Mouse (Mus musculus) adrenal gland, adult 2 months (tissue): ENCODE measurements around the gene Rgs6. TPM values are rescaled to one million over a fixed set of nuclear protein-coding genes. Genes with fewer than 3 reads are reported as not detected.

Experiments used
- DNase-seq: peaks from one replicate; pipeline ENCODE4 v3.0.0; 2021
- long read RNA-seq: library from polyadenylated mRNA; stranded (forward); transcript quantifications from one replicate; pipeline ENCODE4 v2.0.0, GENCODE M21; 2021
- polyA plus RNA-seq: library from polyadenylated mRNA; depleted of rRNA; stranded (reverse); fragments of >200 nt; gene quantifications from 2 replicates; pipeline ENCODE4 v1.2.3, GENCODE M21; 2012; rRNA removed
- total RNA-seq, 2 experiments: library from RNA; stranded (reverse); gene quantifications; 2 replicates each; pipeline ENCODE4 v1.2.3; 2021

Rgs6 gene
- total RNA-seq (under 1 TPM; 0.75 to 0.76 TPM), polyA plus RNA-seq (0.16 and 0.33 TPM in 2 replicates)
- long read RNA-seq, result 0 reads

DNA sequence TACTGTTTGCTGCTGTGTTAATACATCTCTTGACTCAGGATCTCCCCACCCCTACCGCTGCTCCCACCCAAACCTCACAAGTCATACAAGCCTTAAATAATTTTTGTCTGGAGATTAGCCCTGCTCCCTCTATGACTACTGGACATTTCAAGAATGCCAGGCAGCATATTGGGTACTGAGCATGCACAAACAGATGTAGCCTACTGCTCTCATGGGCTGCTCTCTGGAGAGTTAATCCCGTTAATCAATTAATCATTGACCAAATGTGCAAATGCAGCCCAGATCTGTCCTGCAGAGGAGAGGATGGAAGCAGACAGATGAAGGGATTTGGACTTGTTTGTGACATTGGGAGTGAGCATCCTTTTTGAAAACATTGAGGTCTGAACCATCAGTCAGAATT, at the start of gene Rgs6:
Rgs6 (plus strand) TSS at position 276 of the 400 bp plus-strand sequence.
- no peak for DNase-seq

DNA sequence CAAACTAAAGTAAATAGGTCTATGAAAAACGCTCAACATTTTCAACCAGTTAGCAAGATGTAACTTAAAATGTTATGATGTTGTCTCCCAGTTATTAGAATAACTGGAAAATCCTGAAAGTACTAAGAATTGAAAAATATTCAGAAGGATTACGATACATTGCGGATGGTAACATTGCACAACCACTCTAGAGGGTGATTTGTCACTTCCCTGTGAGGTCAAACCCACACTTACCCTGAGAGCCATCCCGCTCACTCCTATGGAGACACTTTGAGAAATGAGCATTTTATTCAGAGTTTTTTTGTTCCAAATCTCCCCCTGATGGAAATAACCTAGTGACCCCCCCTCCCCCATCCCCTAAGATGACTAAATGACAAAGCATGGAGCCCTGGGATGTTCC, 41.0 kb upstream of the Rgs6 start:
- no peak for DNase-seq

DNA sequence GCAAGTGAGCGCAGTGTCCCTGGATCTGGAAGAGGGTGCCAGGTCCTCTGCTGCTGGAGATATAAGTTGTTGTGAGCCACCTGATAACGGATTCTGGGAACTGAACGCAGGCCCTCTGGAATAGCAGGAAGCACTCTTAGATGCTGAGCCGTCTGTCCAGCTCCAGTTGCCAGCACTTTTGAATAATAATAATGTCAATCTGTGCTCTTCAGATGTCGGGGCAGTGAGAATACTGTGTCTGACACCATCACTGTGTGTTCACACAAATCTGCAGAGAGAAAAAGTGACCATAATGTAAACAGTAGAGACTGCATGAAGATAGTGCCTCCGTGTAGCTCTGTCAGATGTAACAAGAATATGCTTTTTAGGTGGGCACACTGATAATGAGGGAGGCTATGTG, 38.9 kb upstream of the Rgs6 start:
- DNase-seq, result no peak

DNA sequence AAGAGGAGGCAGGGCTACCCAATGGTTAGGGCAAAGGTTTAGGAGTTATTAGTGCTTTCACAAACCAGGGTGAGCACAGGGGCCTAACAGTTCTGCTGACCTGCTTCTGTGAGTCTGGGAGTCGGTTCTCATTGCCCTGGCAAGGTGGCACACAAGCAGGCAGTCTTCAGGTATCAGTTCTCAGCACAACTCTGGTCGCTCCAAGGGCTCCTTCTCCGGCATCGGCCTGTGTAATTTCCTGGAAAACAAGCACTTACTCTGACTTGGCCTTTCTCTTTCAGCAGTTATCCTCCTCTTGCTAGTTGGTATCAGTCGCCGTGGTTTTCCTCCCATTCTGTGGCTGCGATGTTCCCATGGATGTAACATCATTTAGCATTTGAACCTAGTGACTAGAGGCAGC, 38.0 kb upstream of the Rgs6 start:
- no peak for DNase-seq

DNA sequence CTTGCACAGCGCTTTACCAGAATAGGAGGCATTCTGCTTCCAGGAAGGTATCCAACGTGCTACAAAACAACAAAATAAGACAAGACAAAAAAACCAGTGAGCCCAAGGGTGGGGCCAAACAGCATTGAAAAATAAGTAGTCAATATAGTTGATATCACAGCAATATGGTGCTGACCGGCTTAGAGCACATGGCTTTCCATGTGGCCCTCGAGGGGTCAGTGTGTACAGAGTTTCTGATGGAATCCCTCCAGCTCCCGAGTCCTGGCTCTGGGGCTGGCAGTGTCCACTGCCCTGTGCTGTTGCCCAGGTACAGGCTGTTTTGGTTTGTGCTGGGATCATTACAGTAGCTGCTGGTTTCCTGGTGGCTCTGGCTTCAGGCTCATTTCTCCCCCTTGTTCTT, 35.7 kb upstream of the Rgs6 start:
- DNase-seq, result no peak

DNA sequence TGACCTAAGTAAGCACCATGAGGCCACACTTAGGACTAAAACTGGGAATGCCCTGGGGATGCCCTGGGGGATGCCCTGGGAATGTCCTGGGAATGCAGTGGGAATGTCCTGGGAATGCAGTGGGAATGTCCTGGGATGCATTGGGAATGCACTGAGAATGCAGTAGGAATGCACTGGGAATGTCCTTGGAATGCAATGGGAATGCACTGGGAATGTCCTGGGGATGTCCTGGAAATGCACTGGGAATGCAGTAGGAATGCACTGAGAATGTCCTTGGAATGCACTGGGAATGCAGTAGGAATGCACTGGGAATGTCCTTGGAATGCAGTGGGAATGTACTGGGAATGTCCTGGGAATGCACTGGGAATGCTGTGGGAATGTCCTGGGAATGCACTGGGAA, 25.2 kb upstream of the Rgs6 start:
- DNase-seq, result no peak

DNA sequence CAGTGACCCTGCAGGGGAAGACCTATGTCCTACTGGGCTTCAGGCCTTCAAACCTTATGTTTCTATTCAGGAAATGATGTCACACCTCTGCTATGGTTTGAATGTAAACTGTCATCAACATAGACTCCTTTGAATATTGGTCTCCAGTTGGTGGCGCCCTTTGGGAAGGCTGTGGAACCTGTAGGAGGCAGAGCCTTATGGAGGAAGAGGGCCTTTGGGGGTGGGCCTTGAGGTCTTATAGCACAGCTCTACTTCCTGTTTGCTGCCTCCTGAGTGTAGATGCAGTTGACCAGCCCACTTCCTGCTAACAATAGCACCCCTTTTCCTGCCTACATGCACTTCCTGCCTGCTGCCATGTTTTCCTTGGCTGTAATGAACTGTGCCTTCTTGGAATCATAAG, 19.7 kb upstream of the Rgs6 start:
- DNase-seq, result no peak

DNA sequence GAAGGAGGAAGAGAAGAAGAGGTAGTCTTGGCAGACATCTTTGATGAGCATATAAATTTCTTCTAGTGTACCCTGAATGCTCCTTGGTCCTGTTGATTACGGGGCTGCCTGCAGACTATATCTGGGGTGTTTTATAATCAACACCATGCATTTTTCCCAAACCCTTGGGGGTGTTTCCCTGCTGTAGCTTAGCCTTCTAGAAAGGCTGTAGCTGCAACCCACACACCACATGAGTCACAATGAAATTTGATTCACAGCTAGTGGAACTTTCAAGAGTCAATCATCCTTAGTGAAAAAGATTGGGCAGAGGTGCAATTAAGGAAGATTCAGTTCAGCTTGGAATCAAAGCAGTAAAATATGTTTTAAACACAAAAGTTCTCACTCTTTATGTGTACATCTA, 15.4 kb upstream of the Rgs6 start:
- DNase-seq, result no peak

DNA sequence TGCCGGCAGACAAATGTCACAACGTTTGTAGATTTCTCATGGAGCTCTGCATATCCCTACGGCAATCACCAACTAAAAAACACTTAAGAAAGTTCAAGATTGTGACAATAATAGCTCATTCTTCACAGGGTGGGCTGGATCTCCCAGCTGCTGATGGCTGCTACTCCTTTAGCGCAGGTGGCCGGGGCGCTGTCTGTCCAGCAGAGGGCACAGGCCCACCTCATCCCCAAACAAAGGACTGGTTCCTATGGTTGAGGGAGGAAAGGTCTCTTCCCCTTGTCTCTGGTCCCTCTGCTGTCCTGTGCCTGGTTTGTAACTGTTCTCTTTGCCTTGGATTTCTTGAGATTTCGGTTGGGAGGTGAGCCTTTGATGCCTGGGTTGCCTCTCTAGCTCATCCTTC, 1.5 kb upstream of the Rgs6 start:
- no peak for DNase-seq

DNA sequence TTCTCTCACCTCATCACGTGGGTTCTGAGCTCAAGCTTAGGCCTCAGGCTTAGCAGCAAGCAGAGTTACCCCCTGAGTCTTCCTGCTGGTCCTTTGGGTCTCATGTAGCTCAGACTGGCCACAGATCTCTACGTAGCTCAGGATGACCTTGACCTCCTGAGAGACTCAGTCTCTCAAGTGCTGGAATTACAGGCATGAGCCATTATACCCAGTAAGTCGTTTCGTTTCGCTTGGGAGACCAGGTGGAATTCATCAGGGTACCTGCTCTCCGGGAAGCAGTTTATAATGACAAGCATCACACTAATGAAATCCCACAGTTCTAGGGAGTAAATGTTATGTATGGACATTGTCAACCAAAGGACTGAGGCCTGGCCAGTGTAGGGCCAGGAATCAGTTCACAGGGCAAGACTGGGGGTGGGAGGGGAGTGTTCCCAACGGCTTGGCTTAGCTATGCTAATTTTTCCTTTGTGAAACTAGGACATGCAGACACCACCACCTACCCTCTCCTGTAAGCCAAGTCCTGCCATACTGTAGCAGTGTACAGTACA, 670 bp upstream of the Rgs6 start:
- DNase-seq, result no peak

DNA sequence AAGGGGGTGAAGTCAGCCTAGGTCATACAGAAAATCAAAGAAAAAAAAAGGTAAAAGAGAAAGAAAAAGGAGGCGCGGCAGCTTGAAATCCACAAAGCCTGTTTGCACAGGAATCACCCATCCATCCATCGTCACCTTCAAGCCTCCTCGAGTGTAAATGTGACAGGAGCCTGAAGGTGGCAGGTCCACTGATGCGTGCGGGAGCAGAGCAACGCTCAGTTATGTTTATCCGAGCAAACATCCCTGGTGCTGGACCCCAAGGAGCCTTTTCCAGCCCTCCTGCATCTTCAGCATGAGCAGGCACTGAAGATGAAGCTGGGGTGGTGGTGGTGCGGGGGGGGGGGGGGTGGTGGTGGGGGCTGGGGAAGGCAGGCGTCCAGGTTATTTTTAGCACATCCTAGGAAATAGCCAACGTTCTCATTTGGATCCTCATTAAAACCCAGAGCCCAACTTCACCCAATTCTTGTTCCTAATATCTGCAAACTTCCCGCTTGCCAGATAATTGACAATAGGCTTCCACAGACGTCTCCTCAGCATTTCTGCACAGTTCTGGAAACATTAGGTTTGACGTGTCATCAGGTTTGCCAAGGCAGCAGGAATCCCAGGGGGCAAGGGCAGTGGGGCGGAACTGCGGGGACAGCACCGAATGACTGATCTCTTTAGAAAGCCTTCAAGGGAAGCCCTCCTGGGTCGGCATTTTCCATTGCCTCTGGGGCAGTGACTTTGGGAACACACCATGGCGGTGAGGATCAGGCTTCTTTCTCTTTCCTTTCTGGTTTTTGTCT, 946 bp downstream of the Rgs6 start:
- peak; percentile 4 for DNase-seq

DNA sequence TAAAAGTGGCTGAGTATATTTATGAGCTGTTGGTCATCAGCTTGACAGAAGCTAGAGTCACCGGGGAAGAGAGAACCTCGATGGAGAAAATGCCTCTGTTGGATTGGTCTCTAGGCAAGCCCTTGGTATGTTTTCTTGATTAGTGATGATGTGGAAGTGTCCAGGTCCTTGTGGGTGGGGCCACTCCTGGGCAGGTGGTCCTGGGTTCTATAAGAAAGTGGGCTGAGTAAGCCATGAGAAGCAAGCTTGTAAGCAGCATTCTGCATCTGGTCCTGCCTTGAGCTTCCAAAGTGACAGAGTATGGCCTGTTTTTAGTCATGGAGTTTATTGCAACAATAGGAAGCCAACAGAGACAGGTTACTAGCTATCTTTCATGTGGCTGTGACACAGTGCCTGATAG, 10.9 kb downstream of the Rgs6 start:
- no peak for DNase-seq

DNA sequence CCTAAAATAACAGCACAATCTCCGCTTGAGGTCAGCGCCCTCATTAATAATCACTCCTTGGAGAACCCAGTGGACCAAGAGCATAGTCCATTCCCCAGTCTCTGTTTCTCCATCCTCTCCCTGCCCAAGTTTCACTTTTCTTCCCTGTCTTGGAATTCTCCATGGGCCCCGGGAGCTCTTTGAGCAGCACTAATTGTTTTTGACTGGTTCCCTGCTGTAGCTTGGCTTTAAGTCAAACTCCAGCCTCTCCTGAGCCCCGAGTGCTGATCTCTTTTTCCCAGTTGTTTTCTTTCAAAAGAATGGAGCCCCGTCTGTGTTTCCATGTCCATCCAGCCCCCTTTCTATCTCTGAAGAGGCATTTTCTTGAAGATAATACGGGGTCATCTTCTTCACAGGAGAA, 12.3 kb downstream of the Rgs6 start:
- DNase-seq, result no peak

DNA sequence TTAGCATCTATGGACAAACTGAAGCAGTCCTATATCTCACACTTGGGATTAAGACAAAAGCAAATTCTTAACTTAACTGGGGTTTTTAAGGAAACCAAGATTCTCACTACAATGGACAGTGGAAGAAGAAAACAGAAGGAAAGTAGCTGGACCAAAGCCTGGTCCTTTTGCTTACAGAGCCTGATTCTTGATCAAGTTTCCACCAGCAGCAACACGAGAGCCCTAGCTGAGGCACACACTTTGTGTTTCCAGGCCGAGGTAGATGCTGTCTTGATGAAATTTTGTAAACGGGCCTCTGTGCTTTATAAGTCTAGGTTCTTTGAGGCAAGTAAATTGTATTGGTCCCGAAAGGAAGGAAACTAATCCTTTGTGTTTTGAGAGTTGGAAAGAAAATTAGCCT, 14.7 kb downstream of the Rgs6 start:
- no peak for DNase-seq

DNA sequence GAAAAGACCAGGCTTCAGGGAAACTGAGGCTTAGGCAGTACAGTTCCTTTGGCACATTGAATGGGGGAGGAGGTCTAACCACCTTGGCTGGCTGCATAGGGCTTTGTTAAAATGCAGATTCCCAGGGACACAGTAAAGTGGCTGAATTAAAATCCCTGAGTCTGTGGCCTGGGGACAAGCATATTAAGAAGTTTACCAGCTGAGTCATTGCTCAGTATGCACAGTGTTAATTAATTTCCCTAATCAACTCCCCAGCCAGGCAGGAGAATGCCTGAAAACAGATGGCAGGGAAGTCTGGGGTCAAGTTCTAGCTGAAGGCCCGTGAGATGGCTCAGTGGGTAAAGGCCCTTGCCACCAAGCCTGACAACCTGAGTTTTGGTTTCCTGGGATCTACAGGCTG, 15.2 kb downstream of the Rgs6 start:
- DNase-seq, result no peak

DNA sequence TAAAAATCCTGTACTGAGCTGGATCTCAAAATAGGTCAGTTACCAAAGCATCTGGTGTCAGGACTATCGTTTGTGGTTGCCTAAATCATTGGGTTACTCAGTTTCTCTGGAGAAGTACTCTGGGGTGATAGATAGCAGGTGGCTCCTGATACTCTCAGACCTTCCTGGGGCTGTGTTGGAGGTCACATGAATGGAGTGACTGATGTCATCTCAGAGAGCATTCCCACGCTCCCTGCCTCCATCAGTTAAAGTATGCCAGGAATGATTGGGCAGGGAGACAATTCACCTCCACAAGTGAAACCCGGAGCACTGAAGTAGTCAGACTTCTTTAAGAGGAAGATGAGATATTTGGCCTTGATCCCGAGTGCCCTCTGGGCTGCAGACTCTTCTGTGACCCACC, 15.9 kb downstream of the Rgs6 start:
- no peak for DNase-seq

DNA sequence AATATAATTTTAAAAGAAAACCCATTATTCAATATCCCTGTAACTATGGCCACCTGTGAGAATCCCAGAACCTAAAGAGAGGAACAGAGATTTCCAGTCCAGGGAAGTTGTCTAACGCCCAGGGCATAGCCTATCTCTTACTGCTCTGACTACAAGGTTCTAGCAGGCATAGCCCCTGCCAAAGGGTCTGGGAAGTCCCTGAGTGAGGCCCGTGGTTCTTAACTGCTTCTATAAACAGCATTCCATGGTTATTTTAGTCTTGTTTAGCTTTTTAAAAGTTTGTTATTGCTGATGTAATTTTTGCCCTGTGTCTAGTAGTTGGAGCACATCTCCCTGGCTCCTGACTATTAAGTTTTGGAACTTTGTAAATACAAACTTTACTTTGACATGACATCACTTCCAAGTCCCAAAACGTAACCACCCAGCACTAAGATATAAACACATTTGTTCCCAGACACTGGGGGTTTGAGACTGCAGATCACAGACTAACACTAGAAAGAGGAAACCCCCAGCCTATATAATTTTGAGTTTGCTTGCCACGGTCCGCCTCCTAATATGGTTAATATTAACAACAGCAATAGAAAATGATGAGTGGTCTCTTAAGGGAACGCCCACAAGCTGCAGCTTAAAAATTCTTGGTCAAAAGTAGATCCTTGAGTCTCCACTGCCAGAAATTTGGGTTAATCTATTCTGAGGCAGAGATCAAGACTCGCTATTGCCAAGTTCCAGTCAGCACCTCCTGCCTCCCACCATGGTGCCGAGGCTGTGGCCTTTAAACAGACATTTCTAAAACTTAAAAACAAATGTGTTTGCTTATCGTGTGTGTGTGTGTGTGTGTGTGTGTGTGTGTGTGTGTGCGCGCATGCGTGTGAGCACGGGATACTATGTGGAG, 24.9 kb downstream of the Rgs6 start:
- no peak for DNase-seq

DNA sequence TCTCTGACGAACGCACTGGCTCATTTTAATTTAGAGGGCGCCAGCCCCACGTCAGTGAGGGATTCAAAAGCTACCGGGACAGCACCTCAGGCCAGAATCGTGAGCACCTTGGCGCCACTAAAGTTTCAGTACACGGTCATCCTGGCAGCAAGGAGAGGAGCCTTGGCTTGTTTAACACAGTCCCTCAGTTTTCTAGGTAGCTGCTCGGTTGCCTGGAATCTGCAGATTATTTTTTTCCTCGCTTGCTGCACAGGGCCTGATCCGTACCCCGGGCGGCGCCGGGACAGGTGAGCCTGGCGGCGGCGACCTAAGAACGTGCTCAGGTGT, 28.4 kb downstream of the Rgs6 start:
- no peak for DNase-seq

DNA sequence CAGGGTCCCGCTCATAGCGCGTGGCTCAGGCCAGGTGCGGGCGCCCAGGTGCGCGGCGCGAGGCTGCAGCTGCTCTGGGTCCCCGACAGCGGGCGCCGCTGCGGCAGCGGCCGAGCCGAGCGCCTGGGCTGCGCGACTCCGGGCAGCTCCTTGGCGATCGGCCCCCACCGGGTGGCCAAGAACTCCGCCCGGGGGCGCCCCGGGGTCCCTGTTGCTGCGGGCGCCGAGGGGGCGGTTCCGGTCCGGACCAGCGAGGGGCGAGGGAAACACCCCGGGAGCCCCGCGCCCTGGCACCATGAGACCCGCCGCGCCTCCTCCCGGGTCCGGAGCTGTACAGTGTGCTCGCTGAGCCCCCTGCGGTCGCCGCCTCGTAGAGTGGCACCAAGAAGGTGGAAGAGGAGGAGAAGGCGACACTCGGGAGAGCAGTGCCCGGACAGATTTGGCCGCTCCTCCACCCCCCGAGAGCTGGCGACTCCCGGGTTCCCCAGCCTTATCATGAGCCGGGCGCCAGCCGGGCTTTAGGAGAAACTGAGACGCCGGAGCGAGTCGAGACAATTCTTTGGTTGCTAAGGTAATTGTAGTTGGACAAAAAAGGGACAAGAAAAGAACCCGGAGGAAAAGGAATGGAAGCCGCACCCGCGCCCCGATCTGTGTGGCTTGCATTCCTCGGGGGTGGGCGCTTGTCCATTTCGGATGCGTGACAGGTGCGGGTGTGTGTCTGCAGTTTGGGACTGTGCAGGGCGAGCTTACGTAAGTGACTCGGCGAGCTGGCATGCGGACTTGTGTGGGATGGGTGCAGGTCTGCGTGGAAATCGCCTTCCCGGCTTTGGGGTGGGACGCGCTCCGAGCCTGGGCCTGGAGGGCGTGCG, 29.0 kb downstream of the Rgs6 start:
- peak; percentile 51 for DNase-seq

DNA sequence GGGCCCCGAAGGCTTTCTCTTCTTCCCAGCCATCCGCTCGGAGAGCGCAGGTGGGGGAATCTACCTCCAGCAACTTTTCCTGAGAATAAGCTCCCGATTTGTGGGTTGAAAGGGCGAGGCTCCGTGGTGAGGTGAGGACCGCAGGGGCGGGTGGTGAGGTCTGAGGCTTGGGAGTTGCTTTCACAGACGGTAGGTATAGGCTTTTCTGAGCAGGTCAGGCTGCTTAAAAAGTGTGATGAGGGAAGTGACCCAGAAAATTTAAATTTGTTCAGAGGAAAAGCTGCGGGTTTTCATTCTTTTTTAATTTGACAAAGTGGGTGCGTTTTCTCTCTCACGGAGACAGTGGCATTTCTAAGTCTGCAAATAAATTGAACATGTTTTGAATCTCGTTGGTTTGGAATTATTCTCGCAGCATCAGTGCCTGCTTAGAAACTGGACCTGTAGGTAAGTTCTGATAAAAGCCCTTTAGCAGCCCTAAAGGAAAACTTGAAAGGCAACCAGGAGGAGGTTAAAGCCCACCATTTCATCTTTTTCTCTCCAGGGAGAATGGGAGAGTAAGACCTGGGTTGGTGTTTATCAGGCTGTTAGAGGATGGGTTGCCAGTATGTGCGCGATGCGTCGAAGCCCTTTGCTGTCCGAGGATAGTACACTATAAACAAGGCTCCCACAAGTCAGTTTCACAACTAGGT, 29.7 kb downstream of the Rgs6 start:
- DNase-seq, result no peak

DNA sequence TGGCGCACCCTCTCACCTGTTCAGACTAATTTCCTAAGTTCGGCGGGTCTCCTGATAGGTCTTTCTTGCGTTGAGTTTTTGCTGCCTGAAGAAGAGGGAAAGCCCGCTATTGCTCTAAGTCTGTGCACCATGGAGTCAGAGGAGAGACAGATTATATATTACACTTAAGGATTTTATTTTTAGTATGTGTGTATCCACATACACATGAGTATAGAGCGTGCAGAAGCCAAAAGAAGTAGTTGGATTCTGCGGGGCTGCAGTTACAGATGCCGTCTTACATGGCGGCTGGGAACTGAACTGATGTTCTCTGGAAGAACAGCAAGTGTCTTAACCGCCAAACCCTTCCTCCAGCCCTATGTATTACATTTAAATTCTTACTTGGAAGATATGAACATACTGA, 52.3 kb downstream of the Rgs6 start:
- no peak for DNase-seq

DNA sequence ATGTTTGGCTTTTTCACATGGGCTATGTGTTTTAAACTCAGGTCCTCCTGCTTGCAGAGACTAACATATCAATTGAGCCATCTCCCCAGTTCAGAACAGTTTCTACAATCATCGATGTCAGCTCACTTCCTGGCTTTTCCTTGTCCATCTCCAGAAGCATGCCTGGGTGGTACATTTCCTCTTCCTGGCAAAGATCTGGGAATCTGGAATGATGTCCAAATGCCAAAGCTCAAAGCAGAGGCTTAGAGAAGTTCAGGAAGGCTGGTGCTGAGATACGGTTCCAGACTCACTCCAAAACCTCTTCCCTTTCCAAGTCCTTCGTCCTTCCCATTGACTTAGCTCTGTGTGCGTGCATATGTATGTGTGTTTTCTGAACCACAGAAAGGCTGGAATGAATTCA, 59.8 kb downstream of the Rgs6 start:
- DNase-seq, result no peak
